Mouse (Mus musculus) hindbrain, postnatal 0 days (tissue): Measurements from ENCODE around the gene Zbtb37. TPM values are rescaled to one million over a fixed set of nuclear protein-coding genes. Genes with fewer than 3 reads are reported as not detected.

Source experiments
- ATAC-seq: fragments of 200-750 bp; cut with Nextera tagmentation; 2 replicates; pipeline ENCODE4 v1.8.0; 2017; ENCODE audit warnings: mild to moderate bottlenecking, moderate TSS enrichment, moderate library complexity
- DNase-seq: peaks from one replicate; pipeline ENCODE4 v3.0.0-alpha.2; 2015; ENCODE audit warnings: low spot score
- H3K27ac ChIP-seq: fragments of 300-500 bp; sonication (generic); 2 replicates; pipeline ENCODE4 v1.5.1; 2014; ENCODE audit warnings: mild to moderate bottlenecking
- H3K27me3 ChIP-seq: fragments of 300-500 bp; sonication (generic); 2 replicates; pipeline ENCODE4 v1.6.1; 2014; ENCODE audit warnings: low read length, mixed read lengths; ENCODE audit not compliant: insufficient read depth
- H3K36me3 ChIP-seq: fragments of 300-500 bp; sonication (generic); 2 replicates; pipeline ENCODE4 v1.6.1; 2014; ENCODE audit warnings: low read length, mixed read lengths; ENCODE audit not compliant: insufficient read depth
- H3K4me1 ChIP-seq: fragments of 300-500 bp; sonication (generic); 2 replicates; pipeline ENCODE4 v1.6.1; 2014; ENCODE audit warnings: antibody characterized with exemption, low read length, mixed read lengths; ENCODE audit not compliant: insufficient read depth
- H3K4me2 ChIP-seq: fragments of 300-500 bp; sonication (generic); 2 replicates; pipeline ENCODE4 v1.6.1; 2014; ENCODE audit warnings: low read depth, mild to moderate bottlenecking, low read length, moderate library complexity, mixed read lengths
- H3K4me3 ChIP-seq: fragments of 300-500 bp; sonication (generic); 2 replicates; pipeline ENCODE4 v1.5.1; 2014; ENCODE audit warnings: low read length
- H3K9ac ChIP-seq: fragments of 300-500 bp; sonication (generic); replicated peaks from 2 replicates; pipeline ENCODE4 v1.6.1; 2014; ENCODE audit warnings: mild to moderate bottlenecking, low read length, moderate library complexity, mixed read lengths
- H3K9me3 ChIP-seq: fragments of 300-500 bp; sonication (generic); 2 replicates; pipeline ENCODE4 v1.6.1; 2016; ENCODE audit warnings: low read length, mixed read lengths
- CTCF ChIP-seq: IDR thresholded peaks from 2 replicates; pipeline ENCODE4 v1.5.1; 2016; ENCODE audit warnings: antibody characterized with exemption, control low read depth, low read depth
- WGBS: fragments of 180-500 bp; shearing (Covaris S2); extraction: QIAGEN DNeasy Blood & Tissue Kit; methylation state at CpG from one replicate; pipeline ENCODE4 v1.1.7; 2014; 5-methylcytosine and 5-hydroxymethylcytosine counted together
- polyA plus RNA-seq: library from polyadenylated mRNA; unstranded; fragments of >200 nt; fragmentation: Nextera tagmentation; extraction: Ambion mirVana; gene quantifications from 2 replicates; pipeline ENCODE4 v1.2.1, GENCODE M21; 2015
- total RNA-seq: library from RNA; depleted of rRNA; stranded (reverse); fragments of >200 nt; gene quantifications from 2 replicates; pipeline ENCODE4 v1.2.3, GENCODE M21; 2014

Zbtb37 gene
- total and polyA plus RNA-seq, 2 experiments from 2014 or later, result 9.6 to 24.4 TPM

- Histone ChIP-seq H3K9ac (no peak overlapping the region), H3K27me3 (no peaks in the 10 kb centered on the region), H3K4me2 (no peak overlapping the region), H3K4me1 (no peaks in the 10 kb centered on the region), H3K27ac (no peak overlapping the region), H3K9me3 (no peaks in the 10 kb centered on the region), H3K36me3 (peaks cover 3% of the 10 kb centered on the region; the same call in 1 of the 2 replicates), H3K4me3 (no peak overlapping the region)
- TF ChIP-seq CTCF, result no peak
- ATAC-seq (no peak), DNase-seq (no peak)
- 80% methylated on average over 5 of the region's 5 CpGs for WGBS
These were observed 9.0 kb downstream of the Zbtb37 start for GRCm38 (mm10) chr1:161025410-161026210.

GRCm38 (mm10) chr1:161020051-161020450 lies 14.6 kb downstream of the Zbtb37 start:
- H3K4me1 ChIP-seq, result no peaks in the 10 kb centered on the region
- H3K27ac ChIP-seq, result no peak overlapping the region
- ATAC-seq (no peak), DNase-seq (no peak)
- H3K4me3 ChIP-seq, result no peak overlapping the region
- H3K36me3 ChIP-seq, result peaks cover 19% of the 10 kb centered on the region
- no peak for TF ChIP-seq CTCF
- H3K4me2 ChIP-seq, result no peak overlapping the region
- H3K27me3 ChIP-seq, result no peaks in the 10 kb centered on the region
- WGBS, result 97% methylated on average over 14 of the region's 14 CpGs
- no peak overlapping the region for H3K9ac ChIP-seq
- no peaks in the 10 kb centered on the region for H3K9me3 ChIP-seq

GRCm38 (mm10) chr1:161016378-161016777 lies 18.3 kb downstream of the Zbtb37 start:
- Histone ChIP-seq H3K27ac (no peak overlapping the region), H3K9ac (no peak overlapping the region), H3K27me3 (no peaks in the 10 kb centered on the region), H3K4me3 (no peak overlapping the region), H3K4me2 (no peak overlapping the region), H3K36me3 (peaks cover 21% of the 10 kb centered on the region), H3K9me3 (no peaks in the 10 kb centered on the region), H3K4me1 (no peaks in the 10 kb centered on the region)
- ATAC-seq, result no peak
- TF ChIP-seq CTCF, result no peak
- DNase-seq, result no peak
- 86% methylated on average over 2 of the region's 2 CpGs for WGBS

- H3K36me3 ChIP-seq, result peaks cover 10% of the 10 kb centered on the region; the same call in 1 of the 2 replicates
- no peak overlapping the region for H3K4me2 ChIP-seq
- 88% methylated on average over 4 of the region's 4 CpGs for WGBS
- no peaks in the 10 kb centered on the region for H3K4me1 ChIP-seq
- ATAC-seq (no peak), DNase-seq (no peak)
- H3K9me3 ChIP-seq, result no peaks in the 10 kb centered on the region
- H3K27ac ChIP-seq, result no peak overlapping the region
- TF ChIP-seq CTCF, result no peak
- H3K9ac ChIP-seq, result no peak overlapping the region
- H3K4me3 ChIP-seq, result no peak overlapping the region
- H3K27me3 ChIP-seq, result no peaks in the 10 kb centered on the region
These were observed 24.2 kb downstream of the Zbtb37 start for GRCm38 (mm10) chr1:161010436-161010835.

GRCm38 (mm10) chr1:161008038-161008437 lies 26.6 kb downstream of the Zbtb37 start:
- ATAC-seq (no peak), DNase-seq (no peak)
- 94% methylated on average over 2 of the region's 2 CpGs for WGBS
- H3K4me3 ChIP-seq, result no peak overlapping the region
- H3K27me3 ChIP-seq, result no peaks in the 10 kb centered on the region
- no peak overlapping the region for H3K9ac ChIP-seq
- no peaks in the 10 kb centered on the region for H3K9me3 ChIP-seq
- H3K4me1 ChIP-seq, result no peaks in the 10 kb centered on the region
- H3K36me3 ChIP-seq, result peaks cover 10% of the 10 kb centered on the region; the same call in 1 of the 2 replicates
- no peak for TF ChIP-seq CTCF
- H3K4me2 ChIP-seq, result no peak overlapping the region
- no peak overlapping the region for H3K27ac ChIP-seq

GRCm38 (mm10) chr1:161006471-161006870 lies 28.2 kb downstream of the Zbtb37 start:
- H3K4me2 ChIP-seq, result no peak overlapping the region
- DNase-seq (no peak), ATAC-seq (no peak)
- no peak for TF ChIP-seq CTCF
- WGBS, result 76% methylated on average over 5 of the region's 5 CpGs
- H3K4me3 ChIP-seq, result no peak overlapping the region
- no peak overlapping the region for H3K9ac ChIP-seq
- H3K4me1 ChIP-seq, result no peaks in the 10 kb centered on the region
- no peaks in the 10 kb centered on the region for H3K9me3 ChIP-seq
- peaks cover 5% of the 10 kb centered on the region; the same call in 1 of the 2 replicates for H3K36me3 ChIP-seq
- H3K27me3 ChIP-seq, result no peaks in the 10 kb centered on the region
- no peak overlapping the region for H3K27ac ChIP-seq

GRCm38 (mm10) chr1:161005526-161005925 lies 29.1 kb downstream of the Zbtb37 start:
- no peak overlapping the region for H3K27ac ChIP-seq
- ATAC-seq (no peak), DNase-seq (no peak)
- no peak for TF ChIP-seq CTCF
- WGBS, result 66% methylated on average over 3 of the region's 3 CpGs
- no peak overlapping the region for H3K4me2 ChIP-seq
- no peaks in the 10 kb centered on the region for H3K9me3 ChIP-seq
- H3K36me3 ChIP-seq, result peaks cover 5% of the 10 kb centered on the region; the same call in 1 of the 2 replicates
- H3K9ac ChIP-seq, result no peak overlapping the region
- no peak overlapping the region for H3K4me3 ChIP-seq
- H3K4me1 ChIP-seq, result no peaks in the 10 kb centered on the region
- H3K27me3 ChIP-seq, result no peaks in the 10 kb centered on the region
